Mouse (Mus musculus) lung, adult 2 months (tissue): Measurements from ENCODE around the gene Mt1.

Experiments
- CTCF ChIP-seq: fragments of 200-500 bp; IDR thresholded peaks from 2 replicates; pipeline ENCODE4 v1.5.1; 2011; ENCODE audit warnings: mild to moderate bottlenecking, low read length, control low read depth; ENCODE audit not compliant: insufficient read depth
- POLR2A ChIP-seq: fragments of 200-500 bp; IDR thresholded peaks from 2 replicates; pipeline ENCODE4 v1.6.1; 2011; ENCODE audit warnings: low read depth, mild to moderate bottlenecking, control low read depth, low read length, borderline replicate concordance; ENCODE audit errors: extremely low read depth

DNA sequence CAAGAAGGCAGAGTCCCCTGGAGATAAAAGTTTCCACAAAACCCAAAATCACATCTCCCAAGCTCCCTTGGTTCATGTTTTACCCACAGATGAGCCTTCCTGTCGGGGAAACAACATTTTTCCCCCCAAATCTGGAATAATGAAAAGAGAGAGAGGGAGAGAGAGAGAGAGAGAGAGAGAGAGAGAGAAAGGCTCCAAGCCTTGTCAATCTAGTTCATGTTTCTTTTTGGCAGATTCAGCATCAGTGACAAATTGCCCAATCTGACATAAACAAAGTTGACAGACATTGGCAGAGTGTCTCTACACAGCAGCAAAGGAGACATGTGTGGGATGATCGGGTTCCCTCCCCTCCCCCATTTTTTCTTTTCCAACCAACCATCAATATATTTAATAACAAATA, 28.6 kb downstream of the Mt1 start:
- TF ChIP-seq POLR2A = no peak
- TF ChIP-seq CTCF = no peak
